Mouse (Mus musculus) C2C12 (cell line): ENCODE data around the gene Carmil3. TPM values are rescaled to one million over a fixed set of nuclear protein-coding genes. Genes with fewer than 3 reads are reported as not detected.
A peak's percentile ranks its signal among the peaks of the same experiment; 100 is the strongest.

Experiments used
- H3K27me3 ChIP-seq: one replicate; pipeline ENCODE4 v1.6.1; 2011; ENCODE audit not compliant: control insufficient read depth, insufficient read depth, insufficient read length
- H3K36me3 ChIP-seq: one replicate; pipeline ENCODE4 v1.6.1; 2011; ENCODE audit not compliant: control insufficient read depth, insufficient read depth
- H3K4me3 ChIP-seq: one replicate; pipeline ENCODE4 v1.5.1; 2011; ENCODE audit warnings: mild to moderate bottlenecking, control low read depth; ENCODE audit not compliant: poor library complexity, insufficient read depth, severe bottlenecking
- H3K79me2 ChIP-seq: one replicate; pipeline ENCODE4 v1.6.1; 2011; ENCODE audit not compliant: control insufficient read depth, insufficient read depth
- H3K79me3 ChIP-seq: one replicate; pipeline ENCODE4 v1.6.1; 2011; ENCODE audit warnings: low read depth, control low read depth
- H3ac ChIP-seq: one replicate; pipeline ENCODE3; 2011; ENCODE audit warnings: low read depth; ENCODE audit not compliant: control insufficient read depth, insufficient read length
- CEBPB ChIP-seq: IDR thresholded peaks from one replicate; pipeline ENCODE4 v1.6.1; 2011; ENCODE audit warnings: low read depth, mild to moderate bottlenecking, control low read depth, moderate library complexity
- CTCF ChIP-seq: IDR thresholded peaks from one replicate; pipeline ENCODE4 v1.5.1; 2011; ENCODE audit not compliant: control insufficient read depth, insufficient read depth, insufficient read length
- FOSL1 ChIP-seq: IDR thresholded peaks from one replicate; pipeline ENCODE4 v1.8.0; 2011; ENCODE audit warnings: mild to moderate bottlenecking, low read length; ENCODE audit not compliant: poor library complexity, insufficient read depth, severe bottlenecking
- MAX ChIP-seq: IDR thresholded peaks from one replicate; pipeline ENCODE4 v1.6.1; 2011; ENCODE audit warnings: mild to moderate bottlenecking, control low read depth
- MYOD1 ChIP-seq: IDR thresholded peaks from one replicate; pipeline ENCODE4 v1.6.1; 2011; ENCODE audit warnings: low read depth; ENCODE audit not compliant: control insufficient read depth, insufficient read length
- MYOG ChIP-seq: IDR thresholded peaks from one replicate; pipeline ENCODE4 v1.6.1; 2011; ENCODE audit not compliant: control insufficient read depth, insufficient read length; ENCODE audit errors: extremely low read depth
- USF1 ChIP-seq: IDR thresholded peaks from one replicate; pipeline ENCODE4 v1.6.1; 2011; ENCODE audit warnings: low read depth, mild to moderate bottlenecking, control low read depth, moderate library complexity
- polyA plus RNA-seq: library from polyadenylated mRNA; unstranded; fragments of >200 nt; fragmentation: generic; extraction: Trizol; gene quantifications from one replicate; pipeline ENCODE4 v1.2.1, GENCODE M21; 2012; ENCODE audit warnings: missing spikeins

The Carmil3 gene
- polyA plus RNA-seq, 1 experiment, result 0.23 TPM

DNA sequence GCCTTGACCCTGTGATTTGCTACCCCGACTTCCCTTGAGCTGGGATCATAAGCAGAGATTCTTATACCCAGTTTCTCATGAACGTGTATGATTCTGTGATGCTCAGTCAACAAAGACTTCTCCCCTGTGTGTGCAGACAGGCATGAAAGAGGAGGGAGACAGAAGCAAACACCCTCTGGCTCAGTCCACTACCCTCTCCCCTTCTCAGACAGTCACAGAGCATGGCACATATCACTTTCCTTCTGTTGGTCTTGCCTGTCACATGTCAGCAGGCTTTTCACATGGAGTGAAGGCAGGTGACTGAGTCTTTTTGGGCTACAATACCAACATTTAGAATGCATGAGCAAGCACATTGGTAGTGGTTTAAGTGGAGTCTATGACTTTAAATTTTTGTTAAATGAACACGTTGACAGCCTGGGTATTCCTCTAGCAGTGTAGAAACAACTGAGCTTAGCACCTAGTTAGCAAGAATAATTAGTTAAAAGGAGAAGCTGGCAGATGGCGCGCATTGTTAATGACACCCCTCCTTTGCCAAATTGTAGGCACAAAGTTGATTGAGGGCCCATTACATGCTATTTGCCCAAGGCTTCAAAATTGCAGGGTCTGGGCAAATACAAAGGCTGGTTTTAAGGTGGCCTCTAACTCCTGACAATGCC lies 5.9 kb upstream of the Carmil3 start:
- H3K36me3 ChIP-seq, result no peaks in the 10 kb centered on the region
- H3K27me3 ChIP-seq, result no peaks in the 10 kb centered on the region
- H3ac ChIP-seq, result no peak overlapping the region
- H3K79me3 ChIP-seq, result no peaks in the 10 kb centered on the region
- TF ChIP-seq MYOD1 (no peak), USF1 (no peak), MYOG (no peak), CEBPB (no peak), MAX (no peak), CTCF (no peak), FOSL1 (no peak)
- no peaks in the 10 kb centered on the region for H3K79me2 ChIP-seq
- H3K4me3 ChIP-seq, result no peak overlapping the region

DNA sequence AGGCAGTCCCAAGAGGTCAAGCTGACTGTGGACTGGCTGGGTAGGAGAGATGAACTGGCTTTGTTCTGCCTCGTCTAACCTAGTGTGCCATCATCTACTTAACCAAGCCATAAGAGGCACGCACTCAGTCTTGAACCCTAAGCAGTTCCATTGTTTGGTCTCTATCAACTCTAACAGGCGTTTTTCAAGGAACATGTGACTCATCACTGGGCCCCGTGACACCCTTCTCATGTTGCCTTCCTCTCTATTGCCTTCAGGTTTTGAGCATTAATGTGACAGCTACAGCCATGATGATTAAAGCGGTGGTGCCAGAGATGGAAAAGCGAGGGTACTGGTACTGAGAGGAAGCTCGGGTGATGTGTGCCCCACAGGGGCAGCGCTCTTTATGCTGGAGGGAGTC lies 3.6 kb upstream of the Carmil3 start:
- H3K27me3 ChIP-seq, result no peaks in the 10 kb centered on the region
- TF ChIP-seq MYOG, result no peak
- no peak for TF ChIP-seq USF1
- no peak for TF ChIP-seq MAX
- no peak for TF ChIP-seq MYOD1
- no peak for TF ChIP-seq FOSL1
- H3K36me3 ChIP-seq, result no peaks in the 10 kb centered on the region
- no peaks in the 10 kb centered on the region for H3K79me2 ChIP-seq
- no peaks in the 10 kb centered on the region for H3K79me3 ChIP-seq
- no peak overlapping the region for H3ac ChIP-seq
- no peak overlapping the region for H3K4me3 ChIP-seq

DNA sequence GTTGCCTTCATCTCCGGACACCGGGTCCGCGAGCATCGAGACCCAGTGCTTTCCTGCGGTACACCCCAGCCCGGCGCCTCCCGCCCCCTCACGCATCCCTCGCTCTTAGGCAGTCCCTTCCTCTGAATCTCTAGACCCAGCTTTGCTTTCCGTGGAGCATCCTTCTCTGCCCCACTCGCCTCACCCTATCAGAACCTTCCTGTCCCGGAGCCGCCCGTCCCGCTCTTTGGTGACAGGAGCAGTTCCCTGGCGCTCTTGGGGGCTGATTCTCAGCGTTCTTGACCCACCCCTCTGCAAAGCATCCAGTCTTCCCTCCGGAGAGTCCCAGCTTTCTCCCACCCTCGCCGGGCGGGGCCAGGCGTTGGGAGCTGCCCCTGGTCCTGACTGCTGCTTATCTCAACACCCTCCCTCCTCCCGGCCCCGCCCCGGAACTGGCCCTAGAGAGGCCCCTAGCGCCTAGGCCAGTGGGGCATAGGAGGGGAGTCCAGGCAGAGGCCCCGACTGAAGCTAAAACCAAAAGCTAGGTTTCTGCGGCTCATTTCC lies 911 bp downstream of the Carmil3 start:
- H3ac ChIP-seq, result peak overlapping the region; percentile 36
- no peaks in the 10 kb centered on the region for H3K79me3 ChIP-seq
- H3K36me3 ChIP-seq, result no peaks in the 10 kb centered on the region
- no peak for TF ChIP-seq USF1
- TF ChIP-seq MAX, result no peak
- TF ChIP-seq CEBPB, result no peak
- no peak for TF ChIP-seq FOSL1
- TF ChIP-seq CTCF, result no peak
- TF ChIP-seq MYOG, result no peak
- TF ChIP-seq MYOD1, result no peak
- H3K79me2 ChIP-seq, result no peaks in the 10 kb centered on the region
- peaks cover 38% of the 10 kb centered on the region for H3K27me3 ChIP-seq
- H3K4me3 ChIP-seq, result peak overlapping the region; percentile 28

DNA sequence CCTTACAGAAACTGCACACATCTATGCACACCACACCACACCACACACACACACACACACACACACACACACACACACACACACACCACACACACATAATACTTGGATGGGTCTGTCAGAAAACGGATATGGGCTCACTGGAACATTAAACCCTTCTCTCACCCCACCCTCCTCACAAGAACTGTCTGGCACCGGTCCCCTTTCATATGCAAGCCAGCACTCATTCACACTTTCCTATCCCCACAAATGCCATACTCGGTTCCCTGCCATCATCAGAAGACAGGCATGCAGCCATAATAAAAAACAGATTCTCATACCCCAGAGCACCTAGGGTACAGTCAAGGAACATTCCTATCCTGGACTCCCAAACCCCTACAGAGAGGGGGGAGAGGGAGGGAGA lies 1.7 kb downstream of the Carmil3 start:
- Histone ChIP-seq H3K4me3 (no peak overlapping the region), H3ac (no peak overlapping the region), H3K79me2 (no peaks in the 10 kb centered on the region), H3K79me3 (no peaks in the 10 kb centered on the region), H3K27me3 (peaks cover 46% of the 10 kb centered on the region), H3K36me3 (no peaks in the 10 kb centered on the region)
- no peak for TF ChIP-seq CEBPB
- no peak for TF ChIP-seq CTCF
- TF ChIP-seq MYOD1, result no peak
- TF ChIP-seq USF1, result no peak
- no peak for TF ChIP-seq FOSL1
- TF ChIP-seq MYOG, result no peak
- no peak for TF ChIP-seq MAX

DNA sequence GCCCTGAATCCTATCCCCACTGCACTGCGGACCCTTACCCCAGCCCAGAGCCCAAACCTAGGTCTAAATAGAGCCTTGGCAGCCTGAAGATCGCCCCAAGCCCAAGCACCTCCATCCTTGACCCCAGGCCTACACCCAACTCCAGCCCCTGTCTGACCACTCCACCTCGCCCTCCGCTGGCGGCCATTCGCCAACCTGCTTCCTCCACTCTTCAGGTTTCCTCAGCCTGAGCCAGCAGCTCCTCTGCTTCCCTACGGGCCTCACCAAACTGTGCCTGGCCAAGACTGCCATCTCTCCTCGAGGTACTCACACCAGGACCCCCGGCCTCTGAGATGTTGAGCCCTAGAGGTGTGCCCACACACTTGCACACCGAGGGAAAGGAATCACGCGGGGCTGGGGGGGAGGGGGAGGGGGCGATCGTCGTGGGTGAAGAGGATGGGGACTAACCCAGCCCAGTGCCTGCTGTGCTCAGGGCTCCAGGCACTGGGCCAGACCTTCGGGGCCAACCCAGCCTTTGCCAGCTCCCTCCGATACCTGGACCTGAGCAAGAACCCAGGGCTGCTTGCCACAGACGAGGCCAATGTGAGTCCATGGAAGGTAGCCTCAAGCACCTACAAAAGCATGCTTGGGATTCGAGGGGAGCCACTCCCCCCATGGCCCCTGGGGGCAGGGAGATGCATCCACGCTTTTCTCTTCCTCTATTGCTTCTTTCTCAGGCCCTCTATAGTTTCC lies 5.2 kb downstream of the Carmil3 start:
- no peak for TF ChIP-seq USF1
- no peak for TF ChIP-seq CTCF
- no peak for TF ChIP-seq MYOD1
- no peak for TF ChIP-seq MAX
- TF ChIP-seq MYOG, result no peak
- TF ChIP-seq CEBPB, result no peak
- TF ChIP-seq FOSL1, result no peak
- Histone ChIP-seq H3K36me3 (no peaks in the 10 kb centered on the region), H3K4me3 (no peak overlapping the region), H3K79me3 (no peaks in the 10 kb centered on the region), H3ac (no peak overlapping the region), H3K79me2 (no peaks in the 10 kb centered on the region), H3K27me3 (peaks cover 76% of the 10 kb centered on the region)
